Mouse (Mus musculus): ENCODE results near the gene Slc2a3. TPM values are rescaled to one million over a fixed set of nuclear protein-coding genes. Genes with fewer than 3 reads are reported as not detected.
A peak's percentile ranks its signal among the peaks of the same experiment; 100 is the strongest.

Gene Slc2a3
- polyA plus RNA-seq, 1 experiment from 2014 or later = 24.4 TPM

DNA sequence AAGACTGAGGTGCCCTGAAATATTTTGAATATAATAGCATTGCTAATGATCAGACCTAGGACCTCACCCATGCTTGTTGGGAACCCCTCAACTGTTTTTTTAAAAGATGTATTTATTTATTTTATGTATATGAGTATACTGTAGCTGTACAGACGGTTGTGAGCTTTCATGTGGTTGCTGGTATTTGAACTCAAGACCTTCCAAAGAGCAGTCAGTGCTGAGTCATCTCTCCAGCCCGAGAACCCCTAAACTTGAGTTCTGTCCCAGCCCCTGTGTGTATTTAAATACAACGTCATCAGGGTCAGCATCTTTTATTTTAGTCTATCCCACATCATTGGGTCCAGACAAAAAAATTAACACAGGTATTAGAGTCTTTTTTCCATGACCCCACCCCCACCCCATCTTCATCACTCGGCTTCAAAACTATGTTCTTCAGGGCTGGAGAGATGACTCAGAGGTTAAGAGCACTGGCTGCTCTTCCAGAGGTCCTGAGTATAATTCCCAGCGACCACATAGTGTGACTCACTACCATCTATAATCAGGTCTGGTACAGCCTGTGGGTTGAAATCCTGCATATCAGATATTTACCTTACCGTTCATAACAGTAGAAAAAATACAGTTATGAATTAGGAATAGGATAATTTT, 111.9 kb downstream of the Slc2a3 start:
- Histone ChIP-seq H3K27me3 (ENCODE audit: control insufficient read depth, insufficient read depth, low read length) (no peaks in the 10 kb centered on the region), H3K9ac (ENCODE audit: low read length) (no peak overlapping the region), H3K4me3 (ENCODE audit: low read depth, low read length) (no peak overlapping the region), H3K4me1 (ENCODE audit: control insufficient read depth, insufficient read depth, low read length) (no peaks in the 10 kb centered on the region), H3K4me2 (no peak overlapping the region), H3K9me3 (ENCODE audit: control insufficient read depth, low read length) (no peaks in the 10 kb centered on the region), H3K27ac (ENCODE audit: low read depth, low read length) (no peak overlapping the region), H3K36me3 (ENCODE audit: control insufficient read depth, insufficient read depth, low read length) (no peaks in the 10 kb centered on the region)
- DNase-seq (ENCODE audit: low spot score, missing footprints) (peak; percentile 33), ATAC-seq (ENCODE audit: low FRiP score) (no peak)
- 81% methylated on average over 6 of the region's 6 CpGs for WGBS

DNA sequence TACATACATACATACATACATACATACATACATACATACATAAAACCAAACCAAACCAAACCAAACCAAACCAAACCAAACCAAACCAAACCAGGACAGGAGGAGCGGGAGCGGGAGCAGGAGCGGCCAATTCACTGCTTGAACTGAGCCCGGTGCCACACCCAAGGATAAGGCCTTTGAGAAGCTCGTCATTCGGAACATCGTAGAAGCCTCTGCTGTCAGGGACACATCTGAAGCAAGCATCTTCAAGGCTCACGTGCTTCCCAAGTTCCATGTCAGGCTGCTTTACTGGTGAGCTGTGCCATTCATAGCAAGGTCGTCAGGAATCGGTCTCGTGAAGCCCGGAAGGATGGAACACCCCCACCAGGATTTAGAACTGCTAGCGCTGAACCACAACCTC, 114.7 kb downstream of the Slc2a3 start:
- H3K36me3 ChIP-seq (ENCODE audit: control insufficient read depth, insufficient read depth, low read length) = no peaks in the 10 kb centered on the region
- no peak overlapping the region for H3K9ac ChIP-seq (ENCODE audit: low read length)
- DNase-seq (ENCODE audit: low spot score, missing footprints) (no peak), ATAC-seq (ENCODE audit: low FRiP score) (no peak)
- WGBS = 94% methylated on average over 13 of the region's 13 CpGs
- H3K27ac ChIP-seq (ENCODE audit: low read depth, low read length) = no peak overlapping the region
- no peaks in the 10 kb centered on the region for H3K9me3 ChIP-seq (ENCODE audit: control insufficient read depth, low read length)
- no peaks in the 10 kb centered on the region for H3K27me3 ChIP-seq (ENCODE audit: control insufficient read depth, insufficient read depth, low read length)
- H3K4me3 ChIP-seq (ENCODE audit: low read depth, low read length) = no peak overlapping the region
- no peaks in the 10 kb centered on the region for H3K4me1 ChIP-seq (ENCODE audit: control insufficient read depth, insufficient read depth, low read length)
- no peak overlapping the region for H3K4me2 ChIP-seq

DNA sequence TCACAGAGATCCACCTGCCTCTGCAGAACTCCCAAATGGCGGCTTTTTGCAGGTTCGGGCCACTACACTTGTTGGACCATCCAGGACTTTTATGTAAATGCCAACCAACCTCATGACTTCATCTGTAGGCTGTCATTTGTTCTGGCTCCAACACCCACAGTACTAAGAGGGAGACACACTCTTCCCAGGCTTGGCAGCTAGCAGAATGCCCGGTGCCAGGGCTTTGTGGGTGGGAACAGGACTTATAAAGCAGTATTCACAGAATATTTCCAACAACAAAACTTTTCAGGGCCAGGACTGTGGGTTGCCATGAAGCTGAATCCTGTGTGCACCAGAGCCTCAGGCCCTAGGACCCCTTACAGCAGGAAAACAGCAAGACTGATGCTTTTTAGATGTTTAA, 118.8 kb downstream of the Slc2a3 start:
- Histone ChIP-seq H3K4me3 (ENCODE audit: low read depth, low read length) (no peak overlapping the region), H3K9me3 (ENCODE audit: control insufficient read depth, low read length) (no peaks in the 10 kb centered on the region), H3K9ac (ENCODE audit: low read length) (no peak overlapping the region), H3K4me1 (ENCODE audit: control insufficient read depth, insufficient read depth, low read length) (no peaks in the 10 kb centered on the region), H3K36me3 (ENCODE audit: control insufficient read depth, insufficient read depth, low read length) (no peaks in the 10 kb centered on the region), H3K27ac (ENCODE audit: low read depth, low read length) (no peak overlapping the region), H3K27me3 (ENCODE audit: control insufficient read depth, insufficient read depth, low read length) (no peaks in the 10 kb centered on the region), H3K4me2 (no peak overlapping the region)
- 85% methylated on average over 3 of the region's 3 CpGs for WGBS
- DNase-seq (ENCODE audit: low spot score, missing footprints) (no peak), ATAC-seq (ENCODE audit: low FRiP score) (no peak)

Small RNA genes lying within 50 kb of the gene (microRNA-seq; reads per million reads assigned to microRNA genes)
- gene Mir7231 = not detected

Other genes starting within 250 kb of the Slc2a3 start
- not detected in 2 replicates for gene Aicda, start 247.8 kb downstream of the Slc2a3 start, polyA plus RNA-seq (2014; fragmentation: Nextera tagmentation; extraction: Ambion mirVana)
- gene Apobec1, start 199.2 kb downstream of the Slc2a3 start, polyA plus RNA-seq (2014; fragmentation: Nextera tagmentation; extraction: Ambion mirVana) = 2.0 and 2.5 TPM in 2 replicates
- 0.05 TPM in 1 of 2 replicates, not detected in the other for gene Gdf3, start 191.6 kb downstream of the Slc2a3 start, polyA plus RNA-seq (2014; fragmentation: Nextera tagmentation; extraction: Ambion mirVana)
- not detected in 2 replicates for gene Dppa3, start 175.2 kb downstream of the Slc2a3 start, polyA plus RNA-seq (2014; fragmentation: Nextera tagmentation; extraction: Ambion mirVana)
- gene Nanog, start 94.2 kb downstream of the Slc2a3 start, polyA plus RNA-seq (2014; fragmentation: Nextera tagmentation; extraction: Ambion mirVana) = 0.22 TPM in 1 of 2 replicates, not detected in the other
- 3.0 and 3.6 TPM in 2 replicates for gene Foxj2, start 18.3 kb upstream of the Slc2a3 start, polyA plus RNA-seq (2014; fragmentation: Nextera tagmentation; extraction: Ambion mirVana)
- gene C3ar1, start 54.5 kb upstream of the Slc2a3 start, polyA plus RNA-seq (2014; fragmentation: Nextera tagmentation; extraction: Ambion mirVana) = 2.0 and 2.4 TPM in 2 replicates
- gene Necap1, start 72.8 kb upstream of the Slc2a3 start, polyA plus RNA-seq (2014; fragmentation: Nextera tagmentation; extraction: Ambion mirVana) = 64.1 and 71.5 TPM in 2 replicates
- 1.6 and 1.8 TPM in 2 replicates for gene Clec4a1, start 120.2 kb upstream of the Slc2a3 start, polyA plus RNA-seq (2014; fragmentation: Nextera tagmentation; extraction: Ambion mirVana)
- 0.83 and 1.2 TPM in 2 replicates for gene Clec4a3, start 150.9 kb upstream of the Slc2a3 start, polyA plus RNA-seq (2014; fragmentation: Nextera tagmentation; extraction: Ambion mirVana)
- not detected in 2 replicates for gene Clec4a4, start 188.7 kb upstream of the Slc2a3 start, polyA plus RNA-seq (2014; fragmentation: Nextera tagmentation; extraction: Ambion mirVana)
- gene Clec4b1, start 248.3 kb upstream of the Slc2a3 start, polyA plus RNA-seq (2014; fragmentation: Nextera tagmentation; extraction: Ambion mirVana) = not detected in 2 replicates